Mouse (Mus musculus) retina, embryonic 14.5 days (tissue): ENCODE measurements around the gene Gm49384.

Experiments
- DNase-seq: peaks from one replicate; pipeline ENCODE4 v3.0.0-alpha.2; 2015; ENCODE audit warnings: low spot score

The Gm49384 gene

DNA sequence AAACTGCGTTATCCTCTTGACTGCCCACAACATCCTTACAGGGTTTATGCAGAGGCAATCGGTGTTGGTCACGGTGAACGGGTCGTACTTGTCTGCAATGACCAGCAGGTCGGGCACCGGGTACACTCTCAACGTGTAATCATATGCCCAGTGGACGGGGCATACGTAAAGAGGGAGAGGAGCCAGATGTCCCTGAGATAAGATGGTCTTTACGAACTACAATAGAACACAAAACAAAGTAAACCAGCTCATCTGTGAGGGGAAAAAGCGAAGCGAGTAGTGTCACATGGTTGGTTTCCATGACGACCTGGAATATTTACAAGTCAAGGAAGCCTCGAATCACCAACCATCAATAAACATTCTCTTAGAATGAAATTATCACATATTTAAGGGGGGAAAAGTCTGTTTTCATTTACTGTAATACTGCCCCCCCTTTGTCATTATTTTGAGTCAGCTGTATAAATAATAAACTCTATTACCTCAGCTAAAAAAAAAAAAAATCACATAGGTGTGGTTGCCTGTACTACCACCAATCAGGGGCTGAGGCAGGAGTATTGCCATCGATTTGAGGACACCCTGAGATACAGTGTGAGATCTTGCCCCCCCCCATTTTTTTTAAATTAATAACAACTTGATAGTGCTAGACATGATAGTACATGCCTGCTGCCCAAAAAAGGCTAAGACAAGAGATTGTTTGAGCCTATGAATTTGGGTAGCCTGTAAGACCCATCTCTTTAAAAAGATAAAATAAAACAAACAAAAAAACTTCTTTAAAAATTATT lies at the start of gene Gm49384:
Gene Gm49384 (minus strand): TSS at position 216 of the 782 bp plus-strand sequence.
- DNase-seq: no peak

DNA sequence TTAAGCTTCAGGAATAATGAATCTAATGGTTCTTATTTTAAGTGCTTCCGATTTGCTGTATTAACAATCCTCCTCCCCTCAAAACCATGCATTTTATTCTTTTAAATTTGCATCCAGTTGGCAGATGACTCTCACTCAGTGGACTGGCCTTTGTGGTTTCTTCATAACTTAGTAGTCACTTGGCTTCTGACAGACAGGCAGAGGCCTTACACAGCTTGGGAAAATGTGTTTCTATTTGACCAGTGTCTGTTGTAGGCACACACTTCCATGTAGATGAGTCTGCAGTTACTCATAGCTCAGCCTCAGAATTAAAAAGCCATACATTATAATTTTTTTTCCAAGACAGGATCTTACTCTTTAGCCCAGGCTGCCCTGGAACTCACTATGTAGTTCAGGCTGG lies 49.7 kb upstream of the Gm49384 start:
- no peak for DNase-seq

DNA sequence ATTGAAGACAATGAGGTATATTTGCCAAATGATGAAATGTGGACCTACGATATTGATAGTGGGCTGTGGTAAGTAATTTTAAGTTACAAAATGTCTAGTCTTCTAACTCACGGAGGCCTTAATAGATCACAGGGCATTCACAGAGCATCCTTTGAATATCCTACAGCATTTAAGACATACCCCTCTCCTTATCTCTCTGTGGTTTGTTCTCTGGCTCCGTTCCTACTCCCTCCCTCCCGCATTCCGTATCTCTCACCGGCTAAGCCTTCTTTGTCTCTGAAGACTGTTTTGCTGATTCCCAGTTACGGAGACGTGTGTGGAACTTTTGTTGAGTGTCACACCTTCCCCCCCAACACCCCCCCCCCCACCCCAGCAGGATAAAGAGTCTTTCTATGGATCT lies 46.7 kb upstream of the Gm49384 start:
- no peak for DNase-seq

- no peak for DNase-seq
These were observed 45.7 kb upstream of the Gm49384 start for GRCm38 (mm10) chr12:69249766-69250165.

DNA sequence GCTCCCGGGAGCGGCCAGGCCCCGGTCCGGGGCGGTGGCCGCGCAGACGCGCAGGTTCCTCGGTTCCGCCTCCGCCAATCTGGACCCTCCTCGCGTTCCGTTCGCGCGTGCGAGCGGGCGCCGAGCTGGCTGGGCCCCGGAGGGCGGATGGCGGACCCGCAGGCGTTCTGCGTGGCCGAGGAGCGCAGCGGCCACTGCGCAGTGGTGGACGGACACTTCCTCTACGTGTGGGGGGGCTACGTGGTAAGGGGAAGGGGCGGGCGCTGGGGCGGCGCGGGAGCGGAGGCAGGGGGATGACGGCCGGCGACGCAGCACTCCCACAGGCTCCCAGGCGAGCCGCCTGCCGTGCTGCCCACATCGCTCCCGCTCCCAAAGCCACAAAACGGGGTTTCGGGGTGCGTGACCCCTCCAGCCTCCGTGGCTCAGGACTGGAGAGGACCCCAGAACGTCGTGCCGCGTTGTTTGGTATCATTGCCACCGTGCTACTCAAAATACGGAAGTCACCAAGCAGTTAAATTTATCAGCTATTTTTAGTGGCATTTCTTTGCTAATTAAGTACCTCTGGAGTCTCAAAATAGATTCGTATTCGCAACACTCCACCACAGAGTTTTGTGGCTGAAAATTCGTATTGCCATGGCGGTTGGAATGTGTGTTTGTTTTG lies 37.8 kb upstream of the Gm49384 start:
- peak; percentile 72 for DNase-seq

- DNase-seq: no peak
These were observed 37.3 kb upstream of the Gm49384 start for GRCm38 (mm10) chr12:69241405-69241770.

- no peak for DNase-seq
These were observed 36.8 kb upstream of the Gm49384 start, which contains the start of gene Klhdc1 for GRCm38 (mm10) chr12:69240876-69241275. TSS of gene Klhdc1 (plus strand) at chr12:69241176.

DNA sequence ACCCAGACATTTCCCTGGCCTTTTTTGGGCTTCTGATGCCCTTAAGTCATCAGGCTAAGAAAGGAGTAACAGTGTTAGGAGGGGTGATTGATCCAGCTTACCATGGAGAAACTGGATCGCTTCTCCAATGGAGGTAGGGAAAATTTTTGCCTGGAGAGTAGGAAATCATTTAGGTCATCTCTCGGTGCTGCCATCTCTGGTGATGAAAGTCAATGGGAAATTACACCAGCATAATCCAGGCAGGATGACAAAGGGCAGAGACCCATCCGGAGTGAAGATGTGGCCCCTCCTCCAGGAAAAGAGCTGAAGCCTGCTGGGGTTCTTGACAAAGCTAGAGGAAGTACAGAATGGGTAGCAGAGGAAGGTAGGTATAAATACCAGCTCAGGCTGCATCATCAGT lies 34.2 kb upstream of the Gm49384 start:
- DNase-seq: no peak

- no peak for DNase-seq
These were observed 31.7 kb upstream of the Gm49384 start for GRCm38 (mm10) chr12:69235782-69236181.

DNA sequence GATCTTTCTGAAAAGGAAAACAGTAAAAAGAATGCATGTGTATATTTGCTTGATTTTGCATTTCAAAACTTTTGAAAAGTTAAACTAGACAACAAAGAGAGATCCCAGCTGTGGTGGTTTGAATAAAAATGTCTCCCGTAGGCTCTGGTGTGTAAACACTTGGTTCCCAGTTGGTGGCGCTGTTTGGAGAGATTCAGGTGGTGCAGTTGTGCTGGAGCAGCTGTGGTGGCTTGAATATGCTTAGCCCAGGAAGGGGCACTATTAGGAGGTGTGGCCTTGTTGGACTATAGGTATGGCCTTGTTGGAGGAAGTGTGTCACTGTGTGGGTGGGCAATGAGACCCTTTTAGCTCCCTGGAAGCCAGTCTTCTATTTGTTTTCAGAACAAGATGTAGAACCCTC lies 25.2 kb upstream of the Gm49384 start:
- DNase-seq: no peak

- DNase-seq: peak; percentile 88
These were observed 23.9 kb upstream of the Gm49384 start, which contains the start of gene Pole2 for GRCm38 (mm10) chr12:69227776-69228466. TSS of gene Pole2 (minus strand) at chr12:69228195.

- DNase-seq: no peak
These were observed 16.7 kb upstream of the Gm49384 start for GRCm38 (mm10) chr12:69220613-69221277.

DNA sequence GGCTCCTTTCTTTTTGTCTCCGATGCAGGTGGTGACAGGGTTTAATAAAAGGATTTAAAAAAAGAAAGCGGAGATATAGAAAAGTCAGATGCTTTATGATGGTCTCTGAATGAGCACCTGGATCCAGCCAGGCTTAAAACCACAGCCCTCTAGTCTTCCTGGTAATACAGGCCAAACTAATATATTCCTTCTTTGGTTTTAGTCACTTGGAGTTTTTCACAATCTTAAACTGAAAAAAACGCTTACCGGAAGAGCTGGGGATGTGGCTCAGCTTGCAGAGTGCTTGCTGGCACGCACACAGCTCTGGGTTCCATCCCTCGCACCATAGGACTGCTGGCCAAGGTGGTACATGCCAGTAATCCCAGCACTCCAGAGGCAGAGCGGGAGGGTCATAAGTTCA lies 12.5 kb upstream of the Gm49384 start:
- no peak for DNase-seq

DNA sequence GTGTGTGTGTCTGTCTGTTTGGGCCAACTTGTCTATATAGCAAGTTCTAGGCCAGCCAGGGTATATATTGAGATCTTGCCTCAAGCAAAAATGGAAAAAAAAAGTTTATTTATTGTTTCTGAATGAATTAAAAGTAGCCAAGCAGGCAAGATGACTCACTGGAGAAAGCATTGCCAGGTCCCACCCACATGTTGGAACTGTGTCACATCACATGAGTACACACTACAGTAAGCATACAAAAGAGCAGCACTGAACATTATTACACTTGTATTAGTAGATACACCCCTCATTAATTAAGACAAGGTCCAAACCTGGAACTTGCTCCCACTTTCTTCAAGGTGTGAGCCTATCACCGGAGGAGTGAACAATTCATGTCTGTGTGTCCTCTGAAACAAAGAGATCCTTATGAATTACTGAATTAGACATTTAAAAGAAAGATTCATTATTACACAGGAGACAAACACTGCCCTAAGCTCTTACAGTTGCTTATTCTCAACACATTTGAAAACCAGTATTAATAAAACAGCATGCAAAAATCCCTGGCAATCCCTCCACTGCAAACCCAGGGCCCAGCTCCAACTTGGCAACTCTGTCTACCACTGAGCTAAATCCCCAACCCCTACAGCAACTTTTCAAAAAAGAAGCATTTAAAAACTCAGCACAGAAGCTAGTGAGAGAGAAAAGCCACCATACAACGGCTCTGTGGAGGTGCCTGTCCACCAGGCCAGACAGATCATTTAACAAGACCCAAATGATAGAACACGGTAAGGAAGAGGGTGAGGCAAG lies 11.1 kb upstream of the Gm49384 start:
- no peak for DNase-seq

DNA sequence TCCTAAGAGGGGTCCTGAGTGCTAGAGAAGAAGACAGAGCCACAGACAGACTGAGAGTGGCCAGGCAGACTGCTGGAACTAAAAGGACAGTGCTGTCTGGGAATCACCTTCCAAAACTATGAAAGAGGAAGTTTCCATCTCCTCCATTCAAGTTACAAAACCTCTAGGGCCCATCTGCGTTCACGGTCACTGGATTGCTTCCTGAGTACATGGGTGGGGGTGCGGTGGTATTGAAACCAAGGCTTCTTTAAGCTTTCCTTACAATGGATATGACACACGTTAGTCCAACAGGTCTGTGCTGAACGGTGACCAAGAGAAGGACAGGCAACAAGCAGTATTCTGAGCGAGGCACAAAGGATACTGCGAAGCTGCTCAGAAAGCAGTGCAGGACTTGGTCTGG lies 10.3 kb upstream of the Gm49384 start:
- no peak for DNase-seq

- no peak for DNase-seq
These were observed 9.2 kb upstream of the Gm49384 start for GRCm38 (mm10) chr12:69213186-69213777.

DNA sequence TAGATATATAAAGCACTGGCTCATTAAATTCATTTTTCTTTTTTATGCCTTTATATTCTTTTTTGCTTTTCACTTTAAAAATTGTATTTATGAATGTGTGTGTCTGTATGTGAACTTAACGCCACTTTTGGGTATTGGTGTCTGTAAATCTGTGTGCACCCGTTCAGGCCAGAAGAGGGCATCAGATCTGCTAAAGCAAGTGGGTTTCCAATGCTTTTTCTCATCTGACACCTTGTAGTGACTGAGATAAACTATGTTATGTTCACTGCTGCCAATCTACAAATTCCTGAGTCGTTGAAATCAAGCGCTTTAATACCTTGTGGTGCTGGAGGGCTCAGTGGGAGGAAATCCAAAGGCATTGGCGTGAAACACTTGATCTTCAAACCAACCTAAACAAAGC lies 7.0 kb upstream of the Gm49384 start:
- DNase-seq: peak; percentile 21

DNA sequence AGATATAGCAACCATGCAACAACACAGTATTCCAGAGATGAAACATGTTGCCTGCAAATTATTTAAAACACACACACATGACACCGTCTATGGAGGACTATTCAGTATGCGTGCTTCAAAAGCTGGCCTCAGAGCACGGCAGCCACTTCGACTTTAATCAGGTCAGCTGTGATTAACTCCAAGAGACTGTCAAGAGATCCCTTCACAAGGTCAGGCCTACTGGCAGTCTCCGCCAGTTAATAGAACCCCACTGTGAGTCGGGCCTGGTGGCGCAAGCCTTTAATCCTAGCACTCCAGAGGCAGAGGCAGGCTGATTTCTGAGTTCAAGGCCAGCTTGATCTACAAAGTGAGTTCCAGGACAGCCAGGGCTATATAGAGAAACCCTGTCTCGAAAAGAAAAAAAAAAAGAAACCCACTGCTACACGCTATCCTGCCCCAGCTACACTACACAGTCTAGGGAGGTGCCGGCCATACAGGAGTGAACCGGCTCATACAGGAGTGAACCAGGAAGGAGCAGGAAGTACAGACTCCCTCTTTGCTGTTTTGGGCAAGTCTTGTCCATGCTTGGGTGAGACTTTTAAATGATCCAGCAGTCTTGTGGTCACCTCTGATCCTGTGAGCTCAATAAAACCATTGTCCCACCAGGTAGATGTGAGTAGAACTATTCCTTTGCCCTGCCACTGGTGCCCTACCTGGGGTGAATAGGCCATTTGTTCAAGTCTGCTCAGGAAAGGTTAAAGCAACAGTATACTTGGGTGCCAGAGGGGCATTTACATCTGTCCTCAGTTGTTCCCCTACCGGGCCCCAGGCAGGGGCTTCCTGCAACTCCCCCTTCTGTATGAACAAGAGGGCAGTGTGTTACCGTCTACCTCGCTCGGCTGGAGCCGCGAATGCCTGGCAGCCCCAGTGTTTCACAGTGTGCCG lies 6.3 kb upstream of the Gm49384 start:
- no peak for DNase-seq

DNA sequence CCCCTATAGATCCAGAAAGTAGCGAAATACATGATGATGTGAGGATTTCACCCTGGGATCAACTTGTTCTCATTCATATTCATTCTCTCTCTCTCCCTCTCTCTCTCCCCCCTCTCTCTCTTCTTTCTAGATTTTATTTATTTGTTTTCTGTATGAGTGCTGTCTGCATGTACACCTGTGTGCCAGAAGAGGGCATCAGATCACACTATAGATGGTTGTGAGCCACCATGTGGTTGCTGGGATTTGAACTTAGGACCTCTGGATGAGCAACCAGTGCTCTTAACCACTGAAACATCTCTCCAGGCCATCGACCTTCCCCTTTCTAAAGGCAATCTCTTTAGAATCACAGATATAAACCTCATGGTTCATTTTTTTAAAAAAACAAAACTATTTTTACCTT lies 4.5 kb upstream of the Gm49384 start:
- no peak for DNase-seq

GRCm38 (mm10) chr12:69207926-69208325 lies 3.9 kb upstream of the Gm49384 start:
- DNase-seq: no peak
